Mouse (Mus musculus) testis, adult 2 months (tissue): ENCODE measurements around the gene Kank1.

Experiments used
- CTCF ChIP-seq: fragments of 200-500 bp; IDR thresholded peaks from 2 replicates; pipeline ENCODE4 v1.5.1; 2012; ENCODE audit warnings: low read depth, mild to moderate bottlenecking, inconsistent platforms, low read length, moderate library complexity; ENCODE audit not compliant: control insufficient read depth, insufficient read depth, insufficient replicate concordance
- POLR2A ChIP-seq: fragments of 200-500 bp; IDR thresholded peaks from 2 replicates; pipeline ENCODE4 v1.6.1; 2012; ENCODE audit warnings: low read depth, mild to moderate bottlenecking, inconsistent platforms, low read length, moderate library complexity; ENCODE audit not compliant: control insufficient read depth

- TF ChIP-seq CTCF: no peak
- no peak for TF ChIP-seq POLR2A
Observed at GRCm38 (mm10) chr19:25374191-25374590, 137.4 kb downstream of the Kank1 start.
